Mouse (Mus musculus) urinary bladder, adult 18-20 months (tissue): ENCODE measurements at regions not wholly inside any gene's neighbourhood (a gene's known extent, or its start where the extent isn't known, plus 50 kb on each side); places are given as distances from the start of the nearest gene placed in this dataset.

Source experiments
- DNase-seq, 2 experiments: peaks; one replicate each; pipeline ENCODE4 v3.0.0; 2022; ENCODE audit warnings: low spot score in 2 of 2, mixed read lengths in 2 of 2

DNA sequence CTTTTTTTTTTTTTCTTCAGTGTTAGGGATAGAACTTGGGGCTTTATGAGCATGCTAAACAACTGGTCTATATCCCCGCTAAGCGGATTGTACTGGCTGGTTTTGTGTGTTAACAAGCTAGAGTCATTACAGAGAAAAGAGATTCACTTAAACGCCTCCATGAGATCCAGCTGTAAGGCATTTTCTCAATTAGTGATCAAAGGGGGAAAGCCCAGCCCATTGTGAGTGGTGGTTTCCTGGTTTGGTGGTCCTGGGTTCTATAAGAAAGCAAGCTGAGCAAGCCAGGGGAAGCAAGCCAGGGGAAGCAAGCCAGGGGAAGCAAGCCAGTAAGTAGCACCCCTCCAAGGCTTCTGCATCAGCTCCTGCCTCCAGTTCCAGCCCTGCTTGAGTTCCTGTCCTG is 147.9 kb upstream of the 4931429L15Rik start:
- DNase-seq = no peak

DNA sequence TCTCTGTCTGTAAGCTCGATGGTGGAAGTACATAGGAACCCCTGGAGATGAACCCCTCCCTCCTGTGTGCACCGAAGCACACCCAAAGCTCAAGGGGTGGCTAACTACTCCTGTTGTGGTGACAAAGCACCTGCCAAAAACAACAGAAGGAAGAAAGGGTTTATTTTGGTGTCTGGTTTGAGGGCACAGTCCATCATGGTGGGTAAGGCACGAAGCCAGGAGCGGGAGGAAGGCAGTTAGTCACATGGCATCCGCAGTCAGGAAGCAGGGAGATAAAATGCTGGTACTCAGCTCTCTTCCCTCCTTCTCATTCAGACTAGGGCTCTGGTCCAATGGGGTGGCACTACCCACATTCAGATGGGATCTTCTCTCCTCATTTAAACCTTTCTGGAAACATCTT is 142.9 kb upstream of the 4931429L15Rik start:
- DNase-seq = no peak

DNA sequence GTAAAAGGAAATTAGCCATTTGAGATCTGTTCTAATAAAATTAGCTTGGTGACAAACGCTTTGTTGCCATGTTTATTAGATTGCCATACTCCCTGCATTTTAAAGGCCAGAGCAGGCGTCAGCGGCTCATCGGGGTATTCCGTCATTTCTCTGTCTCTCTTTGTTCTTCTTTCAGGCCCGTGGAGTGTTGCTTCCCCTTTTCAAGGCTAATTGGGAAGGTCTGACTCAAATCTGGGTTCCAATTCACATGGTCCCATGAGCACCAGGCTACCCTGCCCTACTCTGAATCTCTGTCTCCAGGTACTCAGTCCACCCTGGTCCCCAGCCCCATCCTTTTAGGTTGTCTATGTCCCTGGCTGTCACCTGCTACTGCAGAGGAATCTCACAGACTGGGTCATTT is 138.2 kb upstream of the 4931429L15Rik start:
- DNase-seq = no peak

DNA sequence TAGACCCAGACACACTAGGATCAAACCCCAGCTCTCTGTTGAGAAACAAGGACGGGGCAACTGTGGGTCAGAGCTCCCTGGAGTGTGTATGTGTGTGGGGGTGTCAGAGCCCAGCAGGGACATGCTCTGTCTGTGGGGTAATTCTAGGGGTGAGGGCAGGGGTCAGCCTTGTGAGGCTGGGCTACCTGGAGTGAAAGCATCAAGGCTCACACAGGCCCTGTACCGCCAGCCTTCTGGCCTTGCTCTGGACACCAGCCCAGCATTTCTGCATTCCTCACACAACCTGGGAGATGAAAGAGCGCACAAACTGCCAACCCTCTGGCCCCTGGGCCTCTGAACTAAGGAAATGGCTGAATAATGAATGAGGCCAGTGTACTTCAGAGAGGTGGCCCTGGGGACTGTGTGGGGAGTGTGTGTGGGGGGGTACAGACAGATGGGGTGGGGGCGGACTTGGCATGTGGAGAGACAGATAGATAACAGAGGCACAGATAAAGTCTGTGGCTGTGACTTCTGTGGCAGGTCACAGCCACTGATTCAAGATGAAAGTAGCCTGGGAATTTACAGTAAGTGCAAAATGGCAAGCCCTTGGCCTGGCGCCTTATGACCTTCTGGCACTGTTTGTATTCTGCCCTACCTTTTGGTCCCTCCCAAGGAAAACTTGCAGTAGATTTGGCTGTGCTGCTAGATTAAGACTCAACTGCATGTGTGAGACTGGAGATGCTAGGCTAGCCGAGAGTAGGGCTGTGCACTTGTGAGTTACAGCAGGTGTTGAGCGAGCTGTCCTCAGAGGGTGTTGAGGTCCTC is 135.2 kb upstream of the 4931429L15Rik start:
- no peak for DNase-seq

DNA sequence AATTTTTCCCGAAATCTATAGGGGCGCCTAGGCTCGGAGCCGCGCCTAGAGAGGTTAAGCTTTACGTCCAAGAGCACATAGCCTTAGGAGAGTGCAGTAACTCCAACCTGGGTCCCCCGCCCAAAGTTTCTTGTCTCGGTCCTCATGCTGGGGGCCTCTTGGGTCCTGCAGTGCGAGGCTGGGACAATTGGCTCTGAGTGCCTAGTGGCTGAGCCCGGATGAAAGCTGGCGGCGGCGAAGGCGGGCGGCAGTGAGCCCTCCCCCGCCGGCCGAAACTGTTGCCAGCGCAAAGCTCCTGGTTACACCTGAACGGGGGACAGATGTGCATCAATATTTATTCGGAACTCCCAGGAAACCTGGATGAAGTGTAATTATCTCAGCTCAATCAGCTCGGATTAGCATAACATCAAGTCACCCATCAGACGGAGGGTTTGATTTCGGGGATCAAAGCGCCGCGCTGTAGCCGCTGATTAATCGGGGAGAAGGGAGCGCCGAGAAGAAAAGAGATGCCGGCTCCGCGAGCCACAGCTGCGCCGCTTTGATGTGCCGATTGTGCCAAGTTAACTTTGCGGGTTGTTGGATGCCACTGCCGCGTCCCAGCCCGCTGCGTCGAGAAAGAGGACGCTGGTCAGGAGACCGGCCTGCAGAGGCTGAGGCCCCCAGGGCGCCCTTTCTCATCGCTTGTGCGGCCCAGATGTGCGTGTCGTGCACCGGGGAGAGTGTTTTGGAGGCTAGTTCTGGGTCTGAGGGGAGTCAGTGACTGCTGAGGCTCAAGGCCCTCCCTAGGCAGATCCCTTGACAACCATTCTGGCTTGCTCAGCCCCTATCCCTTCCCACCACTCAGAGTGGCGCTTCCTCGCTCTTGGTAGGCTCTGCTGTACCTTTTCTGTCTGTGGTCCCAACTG is 123.7 kb upstream of the 4931429L15Rik start:
- no peak for DNase-seq

DNA sequence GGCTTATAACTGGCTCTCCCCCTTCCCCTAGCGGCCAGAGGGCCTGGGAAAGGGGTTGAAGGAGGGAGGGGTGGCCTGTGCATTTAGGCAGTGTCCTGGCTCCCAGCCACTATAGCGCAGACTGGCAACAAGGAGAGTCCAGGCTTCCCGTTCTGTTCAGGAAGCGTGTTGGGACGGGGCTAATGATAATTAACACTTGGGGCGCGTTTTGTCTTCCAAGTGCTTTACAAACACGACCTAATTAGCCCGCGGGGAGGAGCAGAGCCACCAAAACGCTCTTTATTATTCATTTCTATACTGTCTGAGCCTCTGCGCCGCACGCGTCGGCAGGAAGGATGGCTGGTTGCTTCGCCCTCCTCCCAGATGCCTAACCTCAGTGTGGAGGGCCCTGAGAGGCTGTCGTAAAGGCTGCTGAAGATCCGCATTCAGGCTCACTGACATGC is 123.0 kb upstream of the 4931429L15Rik start:
- no peak for DNase-seq

DNA sequence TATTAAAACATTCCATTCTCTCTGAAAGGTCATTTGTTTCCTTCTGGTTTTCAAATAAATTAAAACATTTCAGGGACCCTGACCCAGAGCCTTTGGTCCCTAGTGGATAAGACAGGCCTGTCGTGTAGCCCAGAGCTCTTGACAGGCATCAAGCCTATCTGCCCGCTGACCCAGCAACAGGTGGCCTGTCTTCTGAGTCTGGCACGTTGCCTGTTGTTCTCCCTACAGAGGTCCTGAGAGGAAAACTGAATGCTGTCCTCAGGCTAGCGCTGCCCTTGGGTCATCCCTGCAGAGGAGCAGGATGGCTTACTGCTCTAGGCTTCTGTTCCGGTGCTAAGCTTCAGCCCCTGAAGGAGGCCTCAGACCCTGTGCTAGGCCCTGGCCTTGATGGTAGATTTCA is 120.4 kb upstream of the 4931429L15Rik start:
- no peak for DNase-seq

DNA sequence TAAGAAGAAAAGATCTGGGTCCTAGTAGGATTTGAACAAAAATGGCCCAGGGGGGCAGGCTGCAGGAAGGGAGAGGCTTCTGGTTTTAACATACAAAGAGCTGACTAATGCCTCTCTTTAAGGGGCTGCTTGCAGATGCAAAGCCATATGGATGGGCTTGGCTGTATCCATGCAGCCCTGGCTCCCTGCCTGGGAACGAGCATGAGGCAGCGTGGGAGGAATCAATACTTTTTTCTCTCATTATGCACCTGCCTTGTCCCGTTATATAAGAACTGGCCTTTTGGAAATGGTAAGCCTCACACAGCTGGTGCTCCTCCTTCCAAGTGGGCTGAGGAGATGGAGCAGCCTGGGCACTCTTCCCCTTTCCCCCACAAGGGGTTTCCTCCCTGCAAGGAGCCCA is 114.9 kb upstream of the 4931429L15Rik start:
- DNase-seq = no peak

DNA sequence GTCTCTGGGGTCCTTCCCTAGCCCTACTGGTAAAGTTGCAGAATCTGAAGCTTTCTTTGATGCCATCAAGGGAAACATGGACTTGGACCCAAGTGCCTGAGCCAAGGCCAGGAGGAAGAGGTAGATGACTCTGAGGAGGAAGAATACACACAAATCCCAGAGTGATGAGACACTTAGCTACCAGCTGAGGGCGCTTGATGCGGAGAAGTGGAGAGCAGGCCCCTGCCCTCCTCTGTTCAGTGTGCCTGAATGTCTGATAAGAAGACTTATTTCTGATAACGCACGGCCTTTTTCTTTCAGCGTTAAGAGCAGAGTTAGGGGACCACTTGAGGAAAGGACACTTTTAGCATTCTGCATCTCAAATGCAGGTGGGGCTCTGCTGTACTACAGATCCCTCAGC is 113.9 kb upstream of the 4931429L15Rik start:
- DNase-seq = no peak

DNA sequence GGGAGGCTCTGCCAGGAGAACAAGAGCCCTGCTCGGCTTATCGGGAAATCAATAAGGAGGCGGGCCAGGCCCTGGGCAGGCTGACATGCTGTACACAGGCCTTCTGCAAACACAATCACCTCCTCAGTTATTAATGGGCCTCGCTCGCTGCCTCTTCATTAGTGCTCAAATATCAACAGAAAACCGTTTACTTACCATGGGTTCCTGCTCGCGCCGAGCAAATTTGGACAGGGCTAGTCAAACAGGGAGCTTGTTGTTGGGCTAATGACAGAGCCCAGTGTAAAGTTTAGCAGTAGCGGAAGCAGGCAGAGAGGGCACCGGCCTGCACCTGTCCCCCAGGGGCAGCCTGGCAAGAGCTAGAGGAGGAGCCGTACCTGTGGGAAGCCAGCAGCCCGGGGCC is 111.3 kb upstream of the 4931429L15Rik start:
- no peak for DNase-seq

DNA sequence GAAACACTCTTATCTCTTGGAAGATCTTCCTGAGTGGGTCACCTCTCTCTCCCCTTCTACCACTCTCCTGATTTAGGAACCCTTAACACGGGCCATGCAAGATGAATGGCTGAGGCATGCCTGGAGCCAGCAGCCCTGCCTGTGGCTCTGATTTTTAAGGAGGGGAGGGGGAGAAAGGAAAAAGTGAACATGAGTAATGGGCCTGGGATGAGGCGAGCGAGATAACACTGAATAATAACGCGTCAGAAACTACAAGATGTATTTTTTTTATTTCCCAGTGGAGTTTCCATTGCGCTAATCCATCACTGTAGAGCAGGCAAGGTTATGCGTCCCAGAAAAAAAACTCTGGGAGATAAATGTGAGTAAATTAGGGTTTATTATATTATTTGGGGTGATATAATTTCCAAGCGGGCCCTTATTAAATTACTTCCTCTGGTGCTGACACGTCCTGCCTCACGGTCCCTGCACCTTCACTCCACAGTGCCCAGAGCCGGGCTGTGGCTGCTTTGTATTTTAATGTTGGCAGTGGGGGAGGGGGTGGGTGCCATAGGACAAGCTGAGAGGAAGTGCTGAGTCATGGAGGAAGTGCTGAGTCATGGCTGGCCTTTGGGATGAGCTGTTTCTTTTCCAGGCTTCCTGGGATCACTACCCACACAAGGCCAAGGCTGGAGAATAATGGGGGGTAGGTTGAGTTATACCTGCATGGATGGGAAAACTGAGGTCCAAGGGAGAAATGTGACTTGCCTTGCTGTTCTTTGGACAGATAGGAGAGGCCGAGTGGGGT is 103.6 kb upstream of the 4931429L15Rik start:
- no peak for DNase-seq

DNA sequence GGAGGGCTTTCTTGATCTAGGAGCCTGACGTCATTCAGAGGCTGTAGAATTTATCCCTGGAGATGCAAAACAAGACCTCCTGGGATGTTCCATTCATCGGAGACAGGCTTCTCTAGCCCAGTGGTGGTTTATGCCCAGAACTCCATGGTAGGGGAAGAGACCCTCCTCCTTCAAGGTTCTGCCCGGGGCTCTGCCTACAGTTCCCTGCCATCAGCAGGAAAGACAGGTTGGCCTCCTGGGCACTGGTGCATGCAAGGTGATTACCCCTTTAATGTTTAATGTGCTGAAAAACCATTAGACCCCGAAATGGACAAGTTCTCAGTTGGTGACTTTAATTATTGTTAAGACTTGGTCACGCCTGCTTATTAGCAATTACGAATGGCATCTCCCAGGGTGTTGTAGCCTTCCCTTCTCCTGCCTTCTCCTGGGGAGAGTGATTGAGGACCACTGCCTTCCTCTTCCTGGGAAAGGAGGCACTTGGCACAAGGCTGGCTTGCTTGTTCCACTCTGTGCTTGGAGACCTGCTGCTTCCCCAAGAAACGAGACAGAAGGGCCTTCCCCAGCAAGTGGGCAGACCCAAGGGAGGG is 102.0 kb upstream of the 4931429L15Rik start:
- no peak for DNase-seq

DNA sequence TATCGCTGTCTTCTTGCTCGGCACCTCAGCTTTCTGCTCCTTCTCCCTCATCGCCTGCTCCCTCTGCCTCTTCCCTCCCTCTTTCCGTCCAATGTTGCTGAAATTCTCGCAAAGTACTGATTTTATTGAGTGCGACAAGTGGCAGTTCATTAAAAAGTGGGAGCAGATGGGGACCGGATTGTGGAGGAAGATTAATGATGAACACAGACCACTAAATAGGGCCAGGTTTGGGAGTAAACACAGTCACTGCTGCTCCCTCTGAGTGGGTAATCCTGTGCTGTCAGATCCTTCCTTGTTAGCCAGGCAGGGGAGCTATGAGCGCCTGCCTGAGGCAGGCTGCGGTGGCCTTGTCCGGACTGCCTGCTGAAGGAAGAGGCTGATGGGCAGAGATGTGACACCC is 91.9 kb upstream of the 4931429L15Rik start:
- no peak for DNase-seq

DNA sequence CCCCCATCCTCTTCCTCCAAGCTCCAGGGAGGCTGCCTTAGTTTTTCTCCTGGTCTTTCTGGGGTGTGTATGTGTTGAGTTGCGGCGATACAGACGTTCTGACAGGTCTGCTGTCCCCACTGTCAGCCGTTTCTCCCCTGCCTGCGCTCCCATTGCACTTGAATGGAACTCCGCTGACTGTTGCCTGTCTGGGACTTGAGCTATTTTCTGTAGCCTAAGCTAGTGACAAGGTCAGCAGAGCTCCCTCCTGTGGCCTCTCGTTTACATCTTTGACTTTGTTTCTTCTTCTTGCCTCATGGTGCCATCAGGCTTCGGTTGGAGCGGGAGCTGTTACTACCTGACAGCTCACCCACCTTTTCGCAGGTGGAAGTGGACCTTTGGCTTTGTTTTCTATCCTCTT is 89.0 kb upstream of the 4931429L15Rik start:
- DNase-seq = no peak

DNA sequence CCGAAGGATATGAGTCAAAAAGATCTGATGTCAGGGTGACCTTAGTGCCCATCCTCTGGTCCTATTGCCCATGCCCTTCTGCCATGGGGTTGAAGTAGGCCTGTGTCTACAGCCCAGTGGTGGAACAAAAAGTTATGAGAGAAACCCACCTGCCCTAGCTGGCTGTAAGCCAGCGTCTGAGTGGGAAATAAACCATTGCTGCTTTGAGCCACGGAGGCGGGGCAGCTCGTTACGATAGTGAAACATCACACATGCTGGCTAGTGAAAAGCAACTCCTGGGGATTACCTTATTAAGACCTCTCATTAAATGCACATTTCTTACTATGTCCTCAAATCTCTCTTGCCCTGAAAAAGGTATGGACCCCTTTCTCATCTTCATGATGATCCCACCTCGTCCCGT is 86.8 kb upstream of the 4931429L15Rik start:
- DNase-seq = no peak

DNA sequence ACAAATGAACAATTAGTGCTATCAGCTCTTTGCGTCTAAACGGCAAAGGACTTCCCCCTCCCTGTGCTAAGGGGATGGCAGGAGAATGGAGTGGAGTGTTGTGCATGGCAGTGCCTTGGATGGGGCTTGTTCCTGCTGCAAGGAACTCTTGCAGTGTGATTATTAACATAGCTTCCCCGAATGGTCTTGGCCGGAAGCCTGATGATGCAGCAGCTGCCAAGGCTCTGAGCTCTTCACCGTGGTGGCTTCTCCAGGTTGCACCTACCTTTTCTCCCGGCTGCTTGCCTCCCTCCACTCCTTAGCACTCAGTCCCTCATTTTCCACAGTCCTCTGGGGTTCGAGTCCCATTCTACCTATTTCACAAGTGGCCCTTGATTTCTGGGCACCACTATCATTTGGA is 76.8 kb upstream of the 4931429L15Rik start:
- DNase-seq = no peak

DNA sequence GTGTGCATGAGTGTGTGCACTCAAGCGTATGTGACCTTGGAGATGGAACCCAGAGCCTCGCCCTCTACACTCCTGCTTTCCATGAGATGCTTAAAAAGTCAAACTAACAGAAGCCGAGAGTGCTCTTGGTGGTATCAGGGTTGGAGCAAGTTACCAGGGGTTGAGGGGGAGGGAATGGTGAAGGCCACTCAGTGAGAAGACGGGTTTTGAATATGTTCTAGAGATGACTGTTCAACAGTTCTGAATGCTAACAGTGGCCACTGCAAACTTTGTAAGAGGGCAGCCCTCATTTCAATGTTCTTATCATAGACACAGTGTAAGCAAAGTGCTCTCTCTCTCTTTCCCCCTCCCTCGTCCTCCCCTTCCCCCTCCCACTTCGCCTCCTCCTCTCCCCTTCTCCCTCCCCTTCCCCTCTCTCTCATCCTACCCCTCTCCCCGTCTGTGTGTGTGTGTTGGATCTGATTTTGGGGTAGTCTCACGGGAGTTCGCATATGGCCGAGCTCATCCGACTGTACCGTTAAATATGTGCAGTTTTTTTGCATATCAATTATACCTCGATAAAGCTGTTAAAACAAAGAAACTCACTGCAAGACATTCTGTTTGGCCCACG is 75.5 kb upstream of the 4931429L15Rik start:
- DNase-seq = no peak

DNA sequence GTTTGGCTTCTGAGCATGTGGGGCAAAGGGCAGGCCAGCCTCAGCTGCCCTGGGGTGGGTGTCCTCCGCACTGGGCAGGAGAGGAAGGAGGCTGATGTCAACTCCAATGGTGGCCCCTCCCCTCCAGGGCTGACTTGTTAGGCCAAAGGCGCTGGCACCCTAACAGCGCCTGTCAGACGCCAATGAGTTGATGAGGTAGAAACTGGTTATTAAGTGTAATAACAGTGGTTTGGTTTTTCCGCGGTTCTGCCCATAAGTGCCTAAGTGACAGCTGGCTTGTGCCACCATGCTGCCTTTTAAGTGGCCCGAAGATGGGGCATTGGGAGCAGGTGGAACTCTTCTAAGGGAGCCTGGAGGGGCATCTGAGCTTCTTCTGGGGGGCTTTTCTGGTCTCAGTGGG is 74.5 kb upstream of the 4931429L15Rik start:
- no peak for DNase-seq

DNA sequence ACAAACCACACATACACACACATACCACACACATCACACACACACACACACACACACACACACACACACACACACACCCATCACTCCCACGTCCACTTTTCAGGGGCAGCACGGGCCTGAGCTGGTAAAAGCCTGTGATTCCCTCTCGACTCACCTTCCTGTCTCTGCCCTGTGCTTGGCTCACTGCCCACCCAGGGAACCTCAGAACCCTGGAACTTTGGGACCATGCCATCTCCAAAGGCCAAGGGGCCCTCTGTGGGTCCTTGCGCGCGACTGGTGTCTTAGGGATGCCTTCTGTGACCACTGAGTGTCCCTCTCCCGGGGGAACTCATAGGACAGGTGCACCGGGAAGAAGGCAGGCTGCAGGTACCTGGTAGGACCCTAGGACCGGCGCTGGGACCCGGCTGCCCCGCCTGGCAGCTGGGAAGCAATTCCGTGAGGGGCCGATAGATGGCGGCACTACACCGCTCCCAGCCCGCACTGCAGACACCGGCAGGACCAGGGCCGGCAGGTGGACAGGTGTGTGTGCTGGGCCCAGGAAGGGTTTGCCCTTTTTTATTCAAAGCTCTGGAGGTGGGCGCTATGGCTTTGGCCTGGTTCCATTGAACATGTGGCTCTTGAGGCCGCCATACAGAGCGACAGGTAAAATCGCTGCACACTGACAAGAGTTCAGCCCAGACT is 73.0 kb upstream of the 4931429L15Rik start:
- peak; percentile 9 to 53 for DNase-seq

DNA sequence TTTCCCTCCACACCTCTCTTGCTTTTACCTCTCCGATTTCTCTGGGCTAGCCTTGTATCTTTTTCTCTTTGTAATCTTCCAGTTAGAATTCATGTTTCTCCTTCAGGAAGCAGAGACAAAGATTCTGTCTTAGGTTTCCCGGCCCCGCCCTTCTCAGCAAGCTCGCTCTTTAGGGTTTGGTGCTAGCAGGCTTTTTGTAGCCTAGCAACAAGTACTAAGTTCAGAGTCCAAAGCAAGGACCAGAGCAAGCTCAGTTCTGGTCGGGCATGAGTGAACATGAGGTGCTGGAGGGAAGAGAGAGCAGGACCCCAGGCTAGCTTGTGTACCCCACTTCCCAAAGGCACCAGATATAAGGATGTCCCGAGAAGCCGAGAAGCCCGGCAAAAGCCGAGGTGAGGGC is 70.0 kb upstream of the 4931429L15Rik start:
- no peak for DNase-seq
